ENCODE assay signal across 8 mouse cellular contexts in genomic region chr10:8742872-8743271, GRCm38 (mm10).
DNase-seq lines count a peak whose midpoint lies in the region.

No protein-coding gene starts in this region.

- DNase-seq in layer of hippocampus, adult 11-12 months (ENCODE audit: low spot score), result peak; percentile 55
- no peak for DNase-seq in layer of hippocampus, postnatal 36 days
- peak; percentile 58 for DNase-seq in Muller cell, postnatal 12 days (ENCODE audit: inconsistent ontology term)
- DNase-seq in cerebellum, postnatal 10 days, result peak; percentile 87 to 90
- DNase-seq in gastrocnemius, postnatal 14 days, result peak; percentile 77
- DNase-seq in left cerebral cortex, postnatal 4 days, result peak; percentile 76
- peak; percentile 17 to 35 for DNase-seq in natural killer cell, adult 2 months (ENCODE audit: low spot score in 2 of 2)
- peak; percentile 61 to 72 for DNase-seq in urinary bladder, postnatal 4 days (ENCODE audit: low spot score in 2 of 2)

- intact Hi-C loops in gastrocnemius, postnatal 14 days (cut with DNase I; ENCODE audit: low total_unique reads), result loop anchor here (5.0 kb wide), 1 partner anchor 54 kb away; no protein-coding TSS in a partner anchor
- intact Hi-C loops in left cerebral cortex, postnatal 4 days (cut with DNase I), result no loop called here

Comparison
In these comparisons a context has a peak if more than half of its experiments do, and no peak if none do; other contexts are left out.
1. DNase-seq: peak in layer of hippocampus, adult 11-12 months (single experiment), Muller cell, postnatal 12 days (single experiment), cerebellum, postnatal 10 days (2 of 2), gastrocnemius, postnatal 14 days (single experiment), left cerebral cortex, postnatal 4 days (single experiment), natural killer cell, adult 2 months (2 of 2) and urinary bladder, postnatal 4 days (2 of 2); none in layer of hippocampus, postnatal 36 days (0 of 2).